In the genomic region with DNA sequence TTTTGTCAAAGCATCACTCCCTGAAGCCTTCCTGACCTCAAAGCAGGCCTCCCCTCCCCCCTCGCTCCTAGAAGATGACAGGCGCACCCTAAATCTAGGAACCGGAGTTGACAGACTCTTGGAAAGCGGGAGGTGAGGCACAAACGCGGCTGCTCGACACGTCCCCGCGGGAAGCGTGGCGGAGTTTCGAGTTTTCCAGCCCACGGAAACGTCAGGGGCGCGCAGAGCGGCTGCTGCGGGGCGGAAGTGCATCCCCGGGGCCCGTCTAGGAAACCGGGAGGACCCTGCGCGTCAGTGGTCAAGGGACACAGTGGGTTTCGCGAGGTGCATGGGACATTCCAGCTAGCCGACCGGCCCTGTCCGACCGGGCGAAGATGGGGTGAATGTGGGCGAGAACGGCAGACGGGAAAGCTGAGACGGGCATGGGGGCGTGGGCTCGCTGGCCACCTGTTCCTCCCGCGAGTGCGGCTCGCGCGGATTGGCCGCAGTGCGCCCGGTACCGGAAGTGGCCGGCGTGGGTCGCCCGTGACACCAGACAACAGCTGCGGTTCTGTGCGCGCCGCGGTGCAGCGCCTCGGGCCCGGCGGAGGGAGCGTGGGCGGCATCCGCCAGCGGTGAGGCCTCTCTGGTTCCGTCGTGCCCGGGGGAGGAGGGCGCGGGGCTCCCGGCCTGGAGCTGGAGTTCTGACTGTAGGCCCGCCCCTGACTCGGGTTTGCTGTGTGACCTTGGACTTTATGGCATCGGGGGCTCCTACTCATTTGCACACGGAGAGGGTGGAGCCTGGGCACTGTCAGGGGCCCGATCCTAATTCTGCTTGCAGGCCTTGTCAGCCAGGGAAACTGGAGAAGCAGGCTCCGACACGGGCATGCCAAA, we compare ENCODE assay signal across 8 mouse cellular contexts. TPM values are rescaled to one million over a fixed set of nuclear protein-coding genes. Genes with fewer than 3 reads are reported as not detected.
DNase-seq lines count a peak whose midpoint lies in the region; ATAC-seq and TF ChIP-seq lines count a peak whose summit lies in the region.

A gene (plus strand): TSS at position 274 of the 873 bp plus-strand sequence.

- peak within 1 kb of the TSS; percentile 67 for H3K9ac ChIP-seq in intestine, postnatal 0 days (ENCODE audit: low read depth, low read length)
- H3K9ac ChIP-seq in midbrain, embryonic 11.5 days (ENCODE audit: low read length): peak within 1 kb of the TSS; percentile 84

- 0 out of 2 replicates have a peak, but pooled peaks have one; percentile 12 for TF ChIP-seq CTCF in intestine, postnatal 0 days (IDR thresholded peaks at IDR 0.05; ENCODE audit: low read depth)

- peak within 1 kb of the TSS; percentile 77 for H3K4me2 ChIP-seq in intestine, postnatal 0 days (replicated peaks; ENCODE audit: low read depth)
- peak within 1 kb of the TSS; percentile 55 for H3K4me2 ChIP-seq in midbrain, embryonic 11.5 days

- no peaks in the 10 kb centered on the region for H3K9me3 ChIP-seq in intestine, postnatal 0 days (ENCODE audit: control insufficient read depth)
- H3K9me3 ChIP-seq in midbrain, embryonic 11.5 days (ENCODE audit: control insufficient read depth, low read length): no peaks in the 10 kb centered on the region

- WGBS in intestine, postnatal 0 days: under 1% methylated on average over 75 of the region's 78 CpGs
- WGBS in midbrain, embryonic 11.5 days: under 1% methylated on average over 76 of the region's 78 CpGs

- H3K4me1 ChIP-seq in intestine, postnatal 0 days (replicated peaks; ENCODE audit: control insufficient read depth, insufficient read depth, low read length): peaks cover 4% of the 10 kb centered on the region; the same call in 1 of the 2 replicates
- H3K4me1 ChIP-seq in midbrain, embryonic 11.5 days (ENCODE audit: control insufficient read depth, insufficient read depth, low read length): peaks cover 9% of the 10 kb centered on the region; the same call in 1 of the 2 replicates

- intact Hi-C loops in left cerebral cortex, postnatal 4 days (cut with DNase I): no loop called here

- peak within 1 kb of the TSS; percentile 89 for H3K27ac ChIP-seq in intestine, postnatal 0 days (ENCODE audit: low read depth, low read length)
- H3K27ac ChIP-seq in midbrain, embryonic 11.5 days (ENCODE audit: low read depth, low read length): peak within 1 kb of the TSS; percentile 50

- H3K4me3 ChIP-seq in intestine, postnatal 0 days (ENCODE audit: low read depth, low read length): peak within 1 kb of the TSS; percentile 46
- H3K4me3 ChIP-seq in midbrain, embryonic 11.5 days (ENCODE audit: low read depth, low read length): peak within 1 kb of the TSS; percentile 73

- peak; percentile 79 for DNase-seq in adrenal gland, adult 8-10 months
- peak; percentile 77 for DNase-seq in embryo, embryonic 9.5 days (ENCODE audit: extremely low spot score)
- peak; percentile 76 to 85 for DNase-seq in gastrocnemius, postnatal 4 days (ENCODE audit: low spot score in 2 of 2)
- peak; percentile 77 for DNase-seq in left cerebral cortex, postnatal 4 days
- peak; percentile 97 for DNase-seq in midbrain, embryonic 11.5 days (ENCODE audit: low spot score, missing footprints)
- DNase-seq in skeletal muscle tissue, adult 2 months (ENCODE audit: low read depth, low spot score): peak; percentile 73
- DNase-seq in adipocyte (ENCODE audit: low spot score): no peak

- H3K36me3 ChIP-seq in intestine, postnatal 0 days (ENCODE audit: control insufficient read depth, insufficient read depth): peaks cover 12% of the 10 kb centered on the region; the same call in 1 of the 2 replicates
- no peaks in the 10 kb centered on the region for H3K36me3 ChIP-seq in midbrain, embryonic 11.5 days (ENCODE audit: control insufficient read depth, insufficient read depth, low read length)

- peak; percentile 82 for ATAC-seq in intestine, postnatal 0 days
- peak; percentile 84 for ATAC-seq in midbrain, embryonic 11.5 days (ENCODE audit: low FRiP score)

- H3K27me3 ChIP-seq in intestine, postnatal 0 days (replicated peaks; ENCODE audit: control insufficient read depth, insufficient read depth, low read length): no peaks in the 10 kb centered on the region
- H3K27me3 ChIP-seq in midbrain, embryonic 11.5 days (ENCODE audit: control insufficient read depth, insufficient read depth, low read length): no peaks in the 10 kb centered on the region

RNA-seq across cellular contexts. Expression of the gene that starts here (rescaled TPM):
- 10 to 100 TPM; 11.7 to 14.8 (median 13.9) TPM for total RNA-seq in adrenal gland, adult 8-10 months (2022)
- 10 to 100 TPM; 11.8 to 13.6 TPM for total RNA-seq in gastrocnemius, postnatal 4 days (2021)
- 4.4 and 5.0 TPM in 2 replicates for polyA plus RNA-seq in intestine, postnatal 0 days (2015; fragmentation: Nextera tagmentation; extraction: Ambion mirVana)
- total RNA-seq in left cerebral cortex, postnatal 4 days (2021): 10 to 100 TPM; 15.3 to 17.4 TPM
- polyA plus RNA-seq in midbrain, embryonic 11.5 days (2014; fragmentation: Nextera tagmentation; extraction: Ambion mirVana): 10.2 and 11.0 TPM in 2 replicates
